Mouse (Mus musculus) spleen, adult 2 months (tissue): ENCODE measurements at regions not wholly inside any gene's neighbourhood (a gene's known extent, or its start where the extent isn't known, plus 50 kb on each side); places are given as distances from the start of the nearest gene placed in this dataset.

Source experiments
- CTCF ChIP-seq: fragments of 200-500 bp; IDR thresholded peaks from 2 replicates; pipeline ENCODE4 v1.5.1; 2011; ENCODE audit warnings: mild to moderate bottlenecking, inconsistent platforms; ENCODE audit not compliant: insufficient read depth, insufficient read length, insufficient replicate concordance; ENCODE audit errors: extremely low read depth
- POLR2A ChIP-seq: fragments of 200-500 bp; IDR thresholded peaks from 2 replicates; pipeline ENCODE4 v1.6.1; 2011; ENCODE audit warnings: low read depth, low read length, inconsistent platforms

- TF ChIP-seq CTCF (no peak), POLR2A (no peak)
These were observed 244.6 kb downstream of the Ano6 start for GRCm38 (mm10) chr15:96035273-96035672.
